Mouse (Mus musculus) right cerebral cortex, adult 18-20 months (tissue): ENCODE data around the gene Atxn7l1.
"Not testable (repeated sequence)": the region's sequence is repeated elsewhere in the genome, so short reads cannot be mapped to it uniquely, and the experiment has no call there.

ENCODE experiments used
- DNase-seq: peaks from one replicate; pipeline ENCODE4 v3.0.0; 2022; ENCODE audit warnings: mixed read lengths

The Atxn7l1 gene

GRCm38 (mm10) chr12:33153850-33154249 is 6.4 kb downstream of the Atxn7l1 start:
- no peak for DNase-seq

GRCm38 (mm10) chr12:33154732-33155131 is 7.2 kb downstream of the Atxn7l1 start:
- no peak for DNase-seq

- DNase-seq = no peak
Observed at GRCm38 (mm10) chr12:33156334-33157018, 9.0 kb downstream of the Atxn7l1 start.

GRCm38 (mm10) chr12:33158256-33158655 is 10.8 kb downstream of the Atxn7l1 start:
- DNase-seq = no peak

- DNase-seq = no peak
Observed at GRCm38 (mm10) chr12:33160406-33160805, 12.9 kb downstream of the Atxn7l1 start.

- no peak for DNase-seq
Observed at GRCm38 (mm10) chr12:33162541-33162940, 15.0 kb downstream of the Atxn7l1 start.

GRCm38 (mm10) chr12:33164019-33164418 is 16.5 kb downstream of the Atxn7l1 start:
- DNase-seq = not testable (repeated sequence)

- DNase-seq = no peak
Observed at GRCm38 (mm10) chr12:33166712-33167111, 19.2 kb downstream of the Atxn7l1 start.

- no peak for DNase-seq
Observed at GRCm38 (mm10) chr12:33167545-33167944, 20.1 kb downstream of the Atxn7l1 start.

GRCm38 (mm10) chr12:33168491-33168890 is 21.0 kb downstream of the Atxn7l1 start:
- no peak for DNase-seq

GRCm38 (mm10) chr12:33169777-33170494 is 22.4 kb downstream of the Atxn7l1 start:
- no peak for DNase-seq

GRCm38 (mm10) chr12:33170822-33171221 is 23.3 kb downstream of the Atxn7l1 start:
- DNase-seq = no peak

GRCm38 (mm10) chr12:33172926-33173325 is 25.4 kb downstream of the Atxn7l1 start:
- no peak for DNase-seq

- no peak for DNase-seq
Observed at GRCm38 (mm10) chr12:33173720-33174141, 26.2 kb downstream of the Atxn7l1 start.

- DNase-seq = no peak
Observed at GRCm38 (mm10) chr12:33174171-33174570, 26.7 kb downstream of the Atxn7l1 start.

- DNase-seq = no peak
Observed at GRCm38 (mm10) chr12:33174675-33175357, 27.3 kb downstream of the Atxn7l1 start.

GRCm38 (mm10) chr12:33175621-33176554 is 28.4 kb downstream of the Atxn7l1 start:
- DNase-seq = no peak

GRCm38 (mm10) chr12:33176555-33176900 is 29.0 kb downstream of the Atxn7l1 start:
- DNase-seq = peak; percentile 54

GRCm38 (mm10) chr12:33180421-33180820 is 32.9 kb downstream of the Atxn7l1 start:
- no peak for DNase-seq

GRCm38 (mm10) chr12:33181875-33182274 is 34.4 kb downstream of the Atxn7l1 start:
- no peak for DNase-seq

GRCm38 (mm10) chr12:33182428-33183137 is 35.1 kb downstream of the Atxn7l1 start:
- no peak for DNase-seq

GRCm38 (mm10) chr12:33183138-33183627 is 35.7 kb downstream of the Atxn7l1 start:
- no peak for DNase-seq
